Mouse (Mus musculus) olfactory bulb, adult 2 months (tissue): ENCODE data around the gene Dlgap4.

ENCODE experiments used
- CTCF ChIP-seq: fragments of 200-500 bp; IDR thresholded peaks from 2 replicates; pipeline ENCODE4 v1.5.1; 2012; ENCODE audit warnings: low read depth, mild to moderate bottlenecking, low read length, moderate library complexity; ENCODE audit not compliant: insufficient read depth
- POLR2A ChIP-seq: fragments of 200-500 bp; IDR thresholded peaks from 2 replicates; pipeline ENCODE4 v1.6.1; 2012; ENCODE audit warnings: mild to moderate bottlenecking, low read depth, low read length, moderate library complexity; ENCODE audit not compliant: insufficient read depth

DNA sequence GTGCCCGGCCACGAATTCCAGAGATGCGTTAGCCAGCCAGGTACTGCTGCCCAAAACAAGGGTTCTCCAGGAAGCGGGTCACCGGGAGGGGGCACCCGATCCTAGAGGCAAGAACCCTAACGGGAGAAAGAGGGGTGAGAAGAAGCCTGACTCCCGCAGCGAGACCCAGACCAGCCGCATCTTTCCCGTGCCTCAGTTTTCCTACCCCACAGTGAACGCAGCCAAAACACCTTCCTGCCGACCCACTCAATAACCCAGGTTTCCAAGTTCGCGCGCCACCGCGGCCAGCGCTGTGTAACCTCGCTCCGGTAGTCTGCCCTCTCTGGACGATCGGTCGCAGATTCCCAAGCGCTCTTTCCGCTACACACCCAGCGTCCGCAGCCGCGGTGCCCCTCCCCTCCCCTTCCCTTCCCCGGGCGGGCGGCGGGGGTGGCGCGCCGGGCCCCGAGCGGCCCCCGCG, 394 bp upstream of the Dlgap4 start:
- peak; percentile 45; the same call in 1 of the 2 replicates for TF ChIP-seq CTCF
- TF ChIP-seq POLR2A, result no peak
